Mouse (Mus musculus) thymus, adult 2 months (tissue): ENCODE results near the gene Mical2.

Experiments
- CTCF ChIP-seq: fragments of 200-500 bp; IDR thresholded peaks from 2 replicates; pipeline ENCODE4 v1.5.1; 2012; ENCODE audit warnings: mild to moderate bottlenecking, control low read depth, low read length, moderate library complexity, borderline replicate concordance; ENCODE audit not compliant: control insufficient read depth, poor library complexity, insufficient read depth; ENCODE audit errors: extremely low read depth
- POLR2A ChIP-seq: fragments of 200-500 bp; IDR thresholded peaks from 2 replicates; pipeline ENCODE4 v1.6.1; 2012; ENCODE audit warnings: mild to moderate bottlenecking, low read length, control low read depth, moderate library complexity; ENCODE audit not compliant: control insufficient read depth, poor library complexity, insufficient read depth; ENCODE audit errors: extremely low read depth

GRCm38 (mm10) chr7:112454380-112454779 lies 228.7 kb downstream of the Mical2 start:
- TF ChIP-seq CTCF (no peak), POLR2A (no peak)
